Mouse (Mus musculus): Measurements from ENCODE around the gene Bmpr1b. TPM values are rescaled to one million over a fixed set of nuclear protein-coding genes. Genes with fewer than 3 reads are reported as not detected.

Bmpr1b gene
- polyA plus RNA-seq (2015; fragmentation: Nextera tagmentation; extraction: Ambion mirVana) = 1.6 and 2.5 TPM in 2 replicates

GRCm38 (mm10) chr3:142168863-142169521 is at the start of gene Bmpr1b:
Gene Bmpr1b, minus strand, starts transcription at chr3:142169425.

Other genes starting within 250 kb of the Bmpr1b start
- 12.9 and 21.0 TPM in 2 replicates for gene Pdlim5, start 226.3 kb upstream of the Bmpr1b start, polyA plus RNA-seq (2015; fragmentation: Nextera tagmentation; extraction: Ambion mirVana)

Data from adrenal gland, postnatal 0 days (tissue).